Mouse (Mus musculus): Measurements from ENCODE around the gene Tspan11.

GRCm38 (mm10) chr6:127896425-127896824 lies 9.0 kb downstream of the Tspan11 start:
- TF ChIP-seq POLR2A (IDR thresholded peaks at IDR 0.05; ENCODE audit: borderline replicate concordance, low read depth, low read length) = no peak
- no peak for TF ChIP-seq CTCF (IDR thresholded peaks at IDR 0.05; ENCODE audit: low read depth, low read length)
